Mouse (Mus musculus) embryonic fibroblast, embryonic 13.5 days (primary cell): ENCODE results near the gene Gm21988.

Experiments used
- CTCF ChIP-seq: IDR thresholded peaks from 2 replicates; pipeline ENCODE4 v1.5.1; 2011; ENCODE audit warnings: mild to moderate bottlenecking, control low read depth, low read length, moderate library complexity, borderline replicate concordance; ENCODE audit not compliant: insufficient read depth
- POLR2A ChIP-seq: IDR thresholded peaks from 2 replicates; pipeline ENCODE4 v1.6.1; 2011; ENCODE audit warnings: low read depth, mild to moderate bottlenecking, control low read depth, low read length, moderate library complexity

DNA sequence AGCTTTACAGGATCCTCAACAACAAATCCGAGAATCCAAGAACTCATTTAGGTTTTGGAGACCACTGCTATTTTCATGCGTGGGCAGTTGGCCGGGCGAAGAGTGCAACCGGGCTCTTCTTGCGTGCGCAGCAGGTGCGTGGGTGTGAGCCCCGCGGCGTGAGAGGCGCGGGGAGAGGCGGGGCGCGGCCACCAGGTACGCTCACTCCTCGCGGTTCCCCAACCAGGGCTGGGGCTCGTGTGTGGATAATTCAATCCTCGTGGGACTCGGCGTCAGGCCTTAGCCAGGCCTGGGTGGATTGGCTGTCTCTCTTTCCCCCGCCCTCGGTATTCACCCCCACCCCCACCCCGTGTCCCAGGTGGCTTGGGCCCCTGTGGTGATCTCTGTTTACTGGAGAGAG is 25.9 kb downstream of the Gm21988 start:
- TF ChIP-seq CTCF (no peak), POLR2A (no peak)
